Mouse (Mus musculus) monocyte, adult 2 months (primary cell): Measurements from ENCODE around the gene Vegfb.
A peak's percentile ranks its signal among the peaks of the same experiment; 100 is the strongest.

Experiments used
- DNase-seq, 2 experiments: peaks; one replicate each; pipeline ENCODE4 v3.0.0; 2022; ENCODE audit warnings: low spot score in 2 of 2, low read depth in 1 of 2

Gene Vegfb

GRCm38 (mm10) chr19:6941372-6942248 lies 45.8 kb downstream of the Vegfb start, which contains the start of gene Bad:
Bad (plus strand) TSS chr19:6941861.
- DNase-seq = peak; percentile 79 to 92

- DNase-seq = no peak
Measured at GRCm38 (mm10) chr19:6940396-6941351, 46.8 kb downstream of the Vegfb start.

GRCm38 (mm10) chr19:6939106-6940002 lies 48.1 kb downstream of the Vegfb start:
- no peak for DNase-seq

- DNase-seq = no peak
Measured at GRCm38 (mm10) chr19:6937541-6938465, 49.6 kb downstream of the Vegfb start.

GRCm38 (mm10) chr19:6936299-6936698 lies 51.2 kb downstream of the Vegfb start:
- DNase-seq = no peak

GRCm38 (mm10) chr19:6934195-6934977 lies 53.1 kb downstream of the Vegfb start, which contains the start of gene Kcnk4:
Kcnk4 (minus strand) TSS chr19:6934515.
- DNase-seq = no peak

GRCm38 (mm10) chr19:6933436-6934194 lies 53.8 kb downstream of the Vegfb start:
- DNase-seq = no peak

- no peak for DNase-seq
Measured at GRCm38 (mm10) chr19:6933102-6933435, 54.4 kb downstream of the Vegfb start.
